Mouse (Mus musculus) C2C12 (cell line): Measurements from ENCODE around the gene Guca2b. TPM values are rescaled to one million over a fixed set of nuclear protein-coding genes. Genes with fewer than 3 reads are reported as not detected.

Source experiments
- H3K27me3 ChIP-seq: one replicate; pipeline ENCODE4 v1.6.1; 2011; ENCODE audit not compliant: control insufficient read depth, insufficient read depth, insufficient read length
- H3K36me3 ChIP-seq: one replicate; pipeline ENCODE4 v1.6.1; 2011; ENCODE audit not compliant: control insufficient read depth, insufficient read depth
- H3K4me3 ChIP-seq: one replicate; pipeline ENCODE4 v1.5.1; 2011; ENCODE audit warnings: mild to moderate bottlenecking, control low read depth; ENCODE audit not compliant: poor library complexity, insufficient read depth, severe bottlenecking
- H3K79me2 ChIP-seq: one replicate; pipeline ENCODE4 v1.6.1; 2011; ENCODE audit not compliant: control insufficient read depth, insufficient read depth
- H3K79me3 ChIP-seq: one replicate; pipeline ENCODE4 v1.6.1; 2011; ENCODE audit warnings: low read depth, control low read depth
- H3ac ChIP-seq: one replicate; pipeline ENCODE3; 2011; ENCODE audit warnings: low read depth; ENCODE audit not compliant: control insufficient read depth, insufficient read length
- CEBPB ChIP-seq: IDR thresholded peaks from one replicate; pipeline ENCODE4 v1.6.1; 2011; ENCODE audit warnings: low read depth, mild to moderate bottlenecking, control low read depth, moderate library complexity
- CTCF ChIP-seq: IDR thresholded peaks from one replicate; pipeline ENCODE4 v1.5.1; 2011; ENCODE audit not compliant: control insufficient read depth, insufficient read depth, insufficient read length
- FOSL1 ChIP-seq: IDR thresholded peaks from one replicate; pipeline ENCODE4 v1.8.0; 2011; ENCODE audit warnings: mild to moderate bottlenecking, low read length; ENCODE audit not compliant: poor library complexity, insufficient read depth, severe bottlenecking
- MAX ChIP-seq: IDR thresholded peaks from one replicate; pipeline ENCODE4 v1.6.1; 2011; ENCODE audit warnings: mild to moderate bottlenecking, control low read depth
- MYOD1 ChIP-seq: IDR thresholded peaks from one replicate; pipeline ENCODE4 v1.6.1; 2011; ENCODE audit warnings: low read depth; ENCODE audit not compliant: control insufficient read depth, insufficient read length
- MYOG ChIP-seq: IDR thresholded peaks from one replicate; pipeline ENCODE4 v1.6.1; 2011; ENCODE audit not compliant: control insufficient read depth, insufficient read length; ENCODE audit errors: extremely low read depth
- USF1 ChIP-seq: IDR thresholded peaks from one replicate; pipeline ENCODE4 v1.6.1; 2011; ENCODE audit warnings: low read depth, mild to moderate bottlenecking, control low read depth, moderate library complexity
- polyA plus RNA-seq: library from polyadenylated mRNA; unstranded; fragments of >200 nt; fragmentation: generic; extraction: Trizol; gene quantifications from one replicate; pipeline ENCODE4 v1.2.1, GENCODE M21; 2012; ENCODE audit warnings: missing spikeins

Guca2b gene
- polyA plus RNA-seq, 1 experiment, result not detected

DNA sequence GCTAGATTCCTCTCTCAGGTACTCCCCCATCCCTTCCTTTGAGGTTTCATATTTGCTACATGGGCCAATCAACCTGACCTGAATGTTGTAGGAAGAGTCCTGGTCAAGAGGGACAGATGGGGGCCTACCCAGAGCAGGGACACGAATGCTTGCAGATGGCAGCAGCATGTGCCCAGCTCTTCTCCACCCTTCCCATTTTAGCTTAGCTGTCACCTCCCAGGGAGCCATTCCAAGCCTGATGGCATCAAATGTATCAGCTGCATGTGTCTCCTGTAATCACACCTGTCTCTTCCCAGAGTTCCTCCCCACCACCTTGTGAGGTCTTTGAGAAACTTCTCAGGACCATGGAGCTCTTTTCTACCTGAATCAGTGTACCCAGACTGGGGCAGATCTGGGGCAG, 1.7 kb downstream of the Guca2b start:
- H3K4me3 ChIP-seq, result no peak overlapping the region
- no peak overlapping the region for H3ac ChIP-seq
- no peaks in the 10 kb centered on the region for H3K27me3 ChIP-seq
- H3K36me3 ChIP-seq, result no peaks in the 10 kb centered on the region
- no peaks in the 10 kb centered on the region for H3K79me3 ChIP-seq
- no peaks in the 10 kb centered on the region for H3K79me2 ChIP-seq
- TF ChIP-seq USF1 (no peak), FOSL1 (no peak), MYOG (no peak), CTCF (no peak), MYOD1 (no peak), MAX (no peak), CEBPB (no peak)

- TF ChIP-seq USF1 (no peak), CTCF (no peak), MYOG (no peak), MAX (no peak), CEBPB (no peak), FOSL1 (no peak), MYOD1 (no peak)
- H3ac ChIP-seq, result no peak overlapping the region
- H3K27me3 ChIP-seq, result no peaks in the 10 kb centered on the region
- no peak overlapping the region for H3K4me3 ChIP-seq
- H3K79me2 ChIP-seq, result no peaks in the 10 kb centered on the region
- no peaks in the 10 kb centered on the region for H3K36me3 ChIP-seq
- no peaks in the 10 kb centered on the region for H3K79me3 ChIP-seq
Measured at GRCm38 (mm10) chr4:119642666-119643065, 16.1 kb downstream of the Guca2b start.

DNA sequence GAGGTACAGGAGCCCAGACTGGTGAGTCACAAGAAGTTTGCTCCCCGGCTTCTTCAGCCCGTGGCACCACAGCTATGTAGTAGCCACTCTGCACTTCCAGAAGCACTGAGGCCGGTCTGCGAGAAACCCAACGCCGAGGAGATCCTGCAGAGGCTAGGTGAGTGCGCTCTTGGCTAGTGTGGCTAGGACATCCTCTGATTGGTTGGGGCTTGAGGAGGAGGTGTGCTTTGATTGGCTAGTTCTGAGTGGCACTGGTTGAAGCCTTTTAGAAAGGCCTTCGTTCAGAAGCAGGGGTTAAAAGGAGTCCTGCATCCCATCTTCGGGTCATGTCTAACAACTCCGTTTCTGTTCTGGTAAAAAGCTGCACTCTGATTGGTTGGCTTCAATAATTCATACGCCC, 20.1 kb downstream of the Guca2b start:
- Histone ChIP-seq H3K27me3 (no peaks in the 10 kb centered on the region), H3K79me2 (no peaks in the 10 kb centered on the region), H3K36me3 (no peaks in the 10 kb centered on the region), H3K79me3 (no peaks in the 10 kb centered on the region), H3ac (no peak overlapping the region), H3K4me3 (no peak overlapping the region)
- TF ChIP-seq CEBPB, result no peak
- TF ChIP-seq MAX, result no peak
- TF ChIP-seq MYOG, result no peak
- no peak for TF ChIP-seq USF1
- no peak for TF ChIP-seq FOSL1
- no peak for TF ChIP-seq MYOD1
- no peak for TF ChIP-seq CTCF

DNA sequence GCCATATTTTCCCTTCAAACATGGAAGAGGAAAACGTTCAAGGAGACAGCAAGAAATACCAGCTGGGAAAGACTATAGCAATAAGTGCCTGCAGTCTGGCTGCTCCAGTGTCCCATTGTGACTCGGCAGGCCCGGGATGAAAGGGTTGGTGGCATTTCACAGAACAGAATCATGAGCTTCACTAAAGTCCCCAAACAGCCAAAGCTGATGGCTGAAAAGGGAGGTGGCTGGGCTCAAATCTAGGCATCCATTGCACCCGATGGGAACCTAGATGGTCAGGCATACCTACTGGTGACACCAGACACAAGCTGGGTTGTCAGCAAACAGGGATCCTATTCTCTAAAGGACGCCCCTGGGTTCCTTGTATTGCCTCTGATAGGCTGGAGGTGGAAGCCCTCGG, 20.8 kb downstream of the Guca2b start:
- Histone ChIP-seq H3K27me3 (no peaks in the 10 kb centered on the region), H3ac (no peak overlapping the region), H3K36me3 (no peaks in the 10 kb centered on the region), H3K79me2 (no peaks in the 10 kb centered on the region), H3K79me3 (no peaks in the 10 kb centered on the region), H3K4me3 (no peak overlapping the region)
- no peak for TF ChIP-seq CTCF
- no peak for TF ChIP-seq MYOG
- TF ChIP-seq MAX, result no peak
- TF ChIP-seq USF1, result no peak
- no peak for TF ChIP-seq FOSL1
- TF ChIP-seq CEBPB, result no peak
- no peak for TF ChIP-seq MYOD1

DNA sequence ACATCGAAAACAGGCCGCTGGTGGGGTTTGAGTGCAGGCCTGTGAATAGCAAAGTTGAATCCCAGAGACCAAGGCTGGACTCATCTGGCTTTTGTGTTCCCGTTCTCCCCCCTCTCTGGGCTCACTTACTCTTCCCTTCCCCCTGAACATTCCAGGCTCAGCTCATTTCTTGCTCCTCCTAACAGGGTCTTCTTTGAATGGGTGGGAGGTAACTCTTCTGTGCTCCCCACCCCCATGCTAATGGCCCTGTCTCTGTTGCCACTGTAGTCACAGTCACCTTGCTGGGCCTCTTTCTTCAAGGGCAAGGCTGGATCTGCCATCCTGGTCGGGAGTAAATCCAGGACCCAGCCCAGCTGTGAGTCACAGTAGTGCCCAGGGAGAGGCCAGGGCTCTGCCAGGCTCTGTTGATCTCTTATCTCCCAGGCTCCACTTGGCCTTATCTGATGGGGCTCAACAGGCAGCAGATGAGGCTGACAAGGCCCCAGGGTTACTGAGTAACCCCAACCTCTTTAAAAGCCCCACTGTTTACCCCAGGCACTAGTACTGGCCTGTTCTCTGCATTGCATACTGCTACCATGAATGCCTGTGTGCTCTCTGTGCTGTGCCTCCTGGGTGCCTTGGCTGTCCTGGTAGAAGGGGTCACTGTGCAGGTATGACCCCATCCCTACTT, 21.4 kb downstream of the Guca2b start, which contains the start of gene Guca2a:
TSS of gene Guca2a (plus strand) at position 529 of the 670 bp plus-strand sequence.
- no peaks in the 10 kb centered on the region for H3K36me3 ChIP-seq
- no peaks in the 10 kb centered on the region for H3K79me3 ChIP-seq
- H3K79me2 ChIP-seq, result no peaks in the 10 kb centered on the region
- no peak within 1 kb of the TSS for H3K4me3 ChIP-seq
- H3ac ChIP-seq, result no peak within 1 kb of the TSS
- TF ChIP-seq MYOG (no peak), MYOD1 (no peak), CTCF (no peak), USF1 (no peak), FOSL1 (no peak), MAX (no peak), CEBPB (no peak)
- H3K27me3 ChIP-seq, result no peaks in the 10 kb centered on the region

DNA sequence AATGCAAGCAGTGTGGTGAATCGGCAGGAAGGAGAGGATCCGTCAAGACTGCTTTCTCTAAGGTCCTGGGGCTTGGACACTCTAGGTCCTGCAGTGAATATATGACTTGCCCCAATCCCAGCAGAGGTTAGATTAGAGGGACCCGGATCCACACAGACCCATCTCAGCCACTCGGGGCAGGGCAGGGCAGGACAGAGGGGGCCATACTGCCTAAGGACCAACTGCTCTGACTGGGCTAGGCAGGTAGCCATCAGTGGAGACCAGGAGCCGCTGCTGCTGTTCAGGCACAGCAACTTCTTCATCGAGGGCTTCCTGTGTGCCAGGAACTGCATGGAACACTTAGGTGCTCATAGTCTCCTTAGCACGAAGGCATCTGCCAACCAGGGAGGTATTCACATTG, 22.0 kb downstream of the Guca2b start:
- no peaks in the 10 kb centered on the region for H3K36me3 ChIP-seq
- H3K79me2 ChIP-seq, result no peaks in the 10 kb centered on the region
- TF ChIP-seq USF1 (no peak), CTCF (no peak), MAX (no peak), MYOG (no peak)
- no peaks in the 10 kb centered on the region for H3K27me3 ChIP-seq
- H3K79me3 ChIP-seq, result no peaks in the 10 kb centered on the region
- no peak overlapping the region for H3K4me3 ChIP-seq
- no peak overlapping the region for H3ac ChIP-seq
